In the genomic region with DNA sequence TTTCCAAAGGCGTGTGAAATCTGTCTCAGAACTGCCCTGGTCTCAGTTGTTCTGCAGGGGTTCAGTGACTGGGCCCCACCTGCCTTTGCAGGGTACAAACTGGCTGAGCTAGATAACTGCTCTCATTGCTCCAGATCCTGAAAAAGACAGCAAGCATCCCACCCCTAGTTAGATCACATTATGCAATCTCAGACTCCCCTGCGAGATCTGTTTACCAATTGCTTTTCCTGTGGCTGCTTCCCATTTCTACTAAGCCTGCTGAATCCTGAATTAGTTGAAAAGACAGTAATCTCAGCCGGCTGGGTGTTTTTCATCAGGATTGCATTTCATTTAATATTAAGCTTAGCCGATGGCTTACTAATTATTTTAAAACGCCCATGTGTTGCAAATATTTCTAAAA, we compare ENCODE assay signal across 17 mouse cellular contexts.
DNase-seq lines count a peak whose midpoint lies in the region; ATAC-seq and TF ChIP-seq lines count a peak whose summit lies in the region.
"Had no signal": no experiment of that assay in that cellular context is flagged by ENCODE, and none has a peak within 500 bp of the region (broad histone marks: within the 10 kb centered on the region; RNA-seq: fewer than 3 reads in every experiment).

No protein-coding gene starts in this region.

- no peaks in the 10 kb centered on the region for H3K36me3 ChIP-seq in forebrain, embryonic 14.5 days (ENCODE audit: control insufficient read depth, insufficient read depth, low read length)
- no peaks in the 10 kb centered on the region for H3K36me3 ChIP-seq in forebrain, embryonic 13.5 days (ENCODE audit: poor library complexity, severe bottlenecking)
- no peaks in the 10 kb centered on the region for H3K36me3 ChIP-seq in midbrain, embryonic 13.5 days
- H3K36me3 ChIP-seq: liver, embryonic 12.5 days had no signal

- no peak overlapping the region for H3K27ac ChIP-seq in forebrain, embryonic 14.5 days (ENCODE audit: low read depth, low read length)
- no peak overlapping the region for H3K27ac ChIP-seq in forebrain, embryonic 13.5 days
- H3K27ac ChIP-seq in layer of hippocampus, adult 2 months, result peak overlapping the region; percentile 87
- H3K27ac ChIP-seq in midbrain, embryonic 13.5 days, result peak overlapping the region; percentile 62
- H3K27ac ChIP-seq: kidney, postnatal 0 days; liver, embryonic 12.5 days had no signal

- no peaks in the 10 kb centered on the region for H3K9me3 ChIP-seq in forebrain, embryonic 14.5 days (replicated peaks; ENCODE audit: control insufficient read depth, low read length)
- H3K9me3 ChIP-seq in forebrain, embryonic 13.5 days (replicated peaks), result no peaks in the 10 kb centered on the region
- H3K9me3 ChIP-seq in midbrain, embryonic 13.5 days, result no peaks in the 10 kb centered on the region
- H3K9me3 ChIP-seq: liver, embryonic 12.5 days had no signal

- 0 out of 2 replicates have a peak, but pooled peaks have one; percentile 20 for ATAC-seq in forebrain, embryonic 14.5 days
- no peak for ATAC-seq in forebrain, embryonic 13.5 days
- ATAC-seq in midbrain, embryonic 13.5 days, result 0 out of 2 replicates have a peak, but pooled peaks have one; percentile 27
- ATAC-seq: liver, embryonic 12.5 days had no signal

- H3K4me1 ChIP-seq in forebrain, embryonic 14.5 days (ENCODE audit: control insufficient read depth, insufficient read depth, low read length), result no peaks in the 10 kb centered on the region
- H3K4me1 ChIP-seq in forebrain, embryonic 13.5 days, result no peaks in the 10 kb centered on the region; the same call in 1 of the 2 replicates
- peaks cover 16% of the 10 kb centered on the region; the same call in 1 of the 2 replicates for H3K4me1 ChIP-seq in midbrain, embryonic 13.5 days (replicated peaks)

- no peaks in the 10 kb centered on the region for H3K27me3 ChIP-seq in forebrain, embryonic 14.5 days (replicated peaks; ENCODE audit: control insufficient read depth, insufficient read depth, low read length)
- no peaks in the 10 kb centered on the region for H3K27me3 ChIP-seq in forebrain, embryonic 13.5 days
- H3K27me3 ChIP-seq in midbrain, embryonic 13.5 days, result no peaks in the 10 kb centered on the region
- H3K27me3 ChIP-seq: liver, embryonic 12.5 days had no signal

- peak; percentile 35 for DNase-seq in forebrain, embryonic 14.5 days (ENCODE audit: low spot score)
- peak; percentile 25 to 41 for DNase-seq in layer of hippocampus, adult 2 months (ENCODE audit: low spot score in 2 of 2)
- DNase-seq in layer of hippocampus, adult 11-12 months (ENCODE audit: low spot score), result no peak
- peak; percentile 53 for DNase-seq in brain, adult 2 months (ENCODE audit: low read depth, low spot score)
- DNase-seq in spleen, adult 12 weeks (ENCODE audit: low spot score), result no peak
- no peak for DNase-seq in thymus, adult 18-20 months
- DNase-seq: adrenal gland, postnatal 14 days; cerebellum, adult 9-11 months; gastrocnemius, postnatal 25 days; left cerebral cortex, postnatal 4 days; lung, postnatal 10 days; thymus, postnatal 36 days had no signal

- 56% methylated on average over 5 of the region's 5 CpGs for WGBS in forebrain, embryonic 14.5 days
- 52% methylated on average over 5 of the region's 5 CpGs for WGBS in forebrain, embryonic 13.5 days
- 50% methylated on average over 5 of the region's 5 CpGs for WGBS in midbrain, embryonic 13.5 days

- no peak overlapping the region for H3K9ac ChIP-seq in forebrain, embryonic 14.5 days (ENCODE audit: low read length)
- no peak overlapping the region for H3K9ac ChIP-seq in forebrain, embryonic 13.5 days
- H3K9ac ChIP-seq in midbrain, embryonic 13.5 days (replicated peaks), result no peak overlapping the region
- H3K9ac ChIP-seq: liver, embryonic 12.5 days had no signal

- no peak overlapping the region for H3K4me2 ChIP-seq in forebrain, embryonic 14.5 days (ENCODE audit: low read length)
- H3K4me2 ChIP-seq in forebrain, embryonic 13.5 days, result no peak overlapping the region
- no peak overlapping the region for H3K4me2 ChIP-seq in midbrain, embryonic 13.5 days (replicated peaks)
- H3K4me2 ChIP-seq: heart, embryonic 11.5 days; liver, embryonic 12.5 days had no signal

- no peak for TF ChIP-seq CTCF in layer of hippocampus, adult 2 months (conservative IDR thresholded peaks at IDR 0.05)

- no peak overlapping the region for H3K4me3 ChIP-seq in forebrain, embryonic 14.5 days (ENCODE audit: low read depth, low read length)
- H3K4me3 ChIP-seq in forebrain, embryonic 13.5 days, result no peak overlapping the region
- no peak overlapping the region for H3K4me3 ChIP-seq in layer of hippocampus, adult 2 months
- no peak overlapping the region for H3K4me3 ChIP-seq in midbrain, embryonic 13.5 days (replicated peaks)
- H3K4me3 ChIP-seq: liver, embryonic 12.5 days had no signal

Comparison
In these comparisons a context has a peak if more than half of its experiments do, and no peak if none do; other contexts are left out.
1. DNase-seq: peak in forebrain, embryonic 14.5 days (single experiment), layer of hippocampus, adult 2 months (2 of 2) and brain, adult 2 months (single experiment); none in layer of hippocampus, adult 11-12 months (single experiment), spleen, adult 12 weeks (single experiment) and thymus, adult 18-20 months (0 of 2).
2. H3K27ac ChIP-seq: peak in layer of hippocampus, adult 2 months (single experiment) and midbrain, embryonic 13.5 days (single experiment); none in forebrain, embryonic 14.5 days (single experiment) and forebrain, embryonic 13.5 days (single experiment).